Mouse (Mus musculus): ENCODE results near the gene Gm11037.

GRCm38 (mm10) chr2:131096101-131096795, 37.0 kb upstream of the Gm11037 start:
- TF ChIP-seq POLR2A (IDR thresholded peaks at IDR 0.05; ENCODE audit: insufficient read depth, low read length) (peak; percentile 4), CTCF (IDR thresholded peaks at IDR 0.05; ENCODE audit: low read depth, low read length) (no peak), EP300 (IDR thresholded peaks at IDR 0.05; ENCODE audit: insufficient read depth, low read depth, low read length) (peak; percentile 86; the same call in 1 of the 2 replicates)
